Mouse (Mus musculus): ENCODE results near the gene Zfp945. TPM values are rescaled to one million over a fixed set of nuclear protein-coding genes. Genes with fewer than 3 reads are reported as not detected.

Zfp945 gene
- polyA plus RNA-seq, 1 experiment from 2014 or later: 28.7 TPM

- Histone ChIP-seq H3K4me3 (ENCODE audit: low read length) (peak overlapping the region; percentile 69), H3K9ac (ENCODE audit: low read depth, low read length) (peak overlapping the region; percentile 77; the same call in 1 of the 2 replicates), H3K27ac (ENCODE audit: low read depth, low read length) (no peak overlapping the region), H3K4me1 (ENCODE audit: control insufficient read depth, insufficient read depth, low read length) (no peaks in the 10 kb centered on the region), H3K9me3 (ENCODE audit: control insufficient read depth, low read length) (no peaks in the 10 kb centered on the region), H3K4me2 (replicated peaks; ENCODE audit: low read depth, low read length) (peak overlapping the region; percentile 34), H3K36me3 (ENCODE audit: control insufficient read depth, insufficient read depth, low read length) (no peaks in the 10 kb centered on the region), H3K27me3 (ENCODE audit: control insufficient read depth, insufficient read depth, low read length) (no peaks in the 10 kb centered on the region)
- ATAC-seq (ENCODE audit: low FRiP score, low TSS enrichment): no peak
- 76% methylated on average over 3 of the region's 3 CpGs for WGBS
Observed at GRCm38 (mm10) chr17:22818199-22818595, 48.7 kb downstream of the Zfp945 start.

DNA sequence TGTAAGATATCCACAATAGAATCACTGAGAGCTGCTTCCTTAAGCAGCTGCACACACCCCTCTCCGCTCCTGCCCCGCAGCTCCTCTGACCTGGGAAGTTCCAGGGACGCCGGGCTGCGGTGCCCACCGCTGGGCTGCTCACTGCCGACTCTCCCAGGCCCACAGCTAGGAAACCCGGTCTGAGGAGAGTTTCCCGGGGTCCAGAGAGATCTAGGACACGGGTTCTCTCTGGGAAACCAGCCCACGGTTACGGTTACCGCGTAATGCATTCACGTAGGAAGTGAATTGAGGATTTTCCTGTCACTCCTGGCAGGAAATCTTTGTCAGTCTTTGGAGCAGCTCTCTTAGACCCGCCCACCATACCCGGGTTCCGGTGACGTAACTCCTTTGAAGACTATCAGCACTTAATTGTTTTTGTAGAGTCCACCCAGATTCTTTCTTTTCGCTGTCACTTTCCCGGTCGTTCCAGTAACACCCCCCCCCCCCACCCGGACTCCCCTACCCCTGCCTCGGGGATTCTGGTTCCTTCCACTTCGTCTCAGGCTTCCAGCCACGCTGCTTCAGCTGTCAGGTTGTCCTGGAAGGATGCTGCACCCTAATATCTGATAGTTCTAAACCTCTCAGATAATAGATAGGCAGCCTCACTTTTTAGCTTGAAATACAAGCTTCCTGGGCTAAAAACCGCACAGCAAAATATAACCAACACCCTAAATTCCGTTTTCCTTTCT lies 49.3 kb downstream of the Zfp945 start:
- no peaks in the 10 kb centered on the region for H3K4me1 ChIP-seq (ENCODE audit: control insufficient read depth, insufficient read depth, low read length)
- peak overlapping the region; percentile 69 for H3K4me3 ChIP-seq (ENCODE audit: low read length)
- H3K27me3 ChIP-seq (ENCODE audit: control insufficient read depth, insufficient read depth, low read length): no peaks in the 10 kb centered on the region
- 2% methylated on average over 28 of the region's 28 CpGs for WGBS
- peak overlapping the region; percentile 88 for H3K27ac ChIP-seq (ENCODE audit: low read depth, low read length)
- peak overlapping the region; percentile 34 for H3K4me2 ChIP-seq (replicated peaks; ENCODE audit: low read depth, low read length)
- peak; percentile 98 for ATAC-seq (ENCODE audit: low FRiP score, low TSS enrichment)
- no peaks in the 10 kb centered on the region for H3K36me3 ChIP-seq (ENCODE audit: control insufficient read depth, insufficient read depth, low read length)
- H3K9ac ChIP-seq (ENCODE audit: low read depth, low read length): peak overlapping the region; percentile 77
- no peaks in the 10 kb centered on the region for H3K9me3 ChIP-seq (ENCODE audit: control insufficient read depth, low read length)

- WGBS: 70% methylated on average over 2 of the region's 2 CpGs
- Histone ChIP-seq H3K4me1 (ENCODE audit: control insufficient read depth, insufficient read depth, low read length) (no peaks in the 10 kb centered on the region), H3K36me3 (ENCODE audit: control insufficient read depth, insufficient read depth, low read length) (no peaks in the 10 kb centered on the region), H3K4me2 (replicated peaks; ENCODE audit: low read depth, low read length) (no peak overlapping the region), H3K27me3 (ENCODE audit: control insufficient read depth, insufficient read depth, low read length) (no peaks in the 10 kb centered on the region), H3K9ac (ENCODE audit: low read depth, low read length) (no peak overlapping the region), H3K27ac (ENCODE audit: low read depth, low read length) (no peak overlapping the region), H3K9me3 (ENCODE audit: control insufficient read depth, low read length) (no peaks in the 10 kb centered on the region), H3K4me3 (ENCODE audit: low read length) (no peak overlapping the region)
- no peak for ATAC-seq (ENCODE audit: low FRiP score, low TSS enrichment)
Observed at GRCm38 (mm10) chr17:22799707-22800106, 67.2 kb downstream of the Zfp945 start.

Other genes starting within 250 kb of the Zfp945 start
- not detected in 2 replicates for gene Vmn2r113, start 75.8 kb upstream of the Zfp945 start, polyA plus RNA-seq (2014; fragmentation: Nextera tagmentation; extraction: Ambion mirVana)
- not detected in 2 replicates for gene Vmn2r-ps130, start 194.0 kb upstream of the Zfp945 start, polyA plus RNA-seq (2014; fragmentation: Nextera tagmentation; extraction: Ambion mirVana)